Mouse (Mus musculus) lung, embryonic 16.5 days (tissue): Measurements from ENCODE around the gene Ctrl. TPM values are rescaled to one million over a fixed set of nuclear protein-coding genes. Genes with fewer than 3 reads are reported as not detected.

Source experiments
- ATAC-seq: fragments of 200-750 bp; cut with Nextera tagmentation; 2 replicates; pipeline ENCODE4 v1.8.0; 2017; ENCODE audit warnings: low read depth, mild to moderate bottlenecking, moderate library complexity
- H3K27ac ChIP-seq: fragments of 300-500 bp; sonication (generic); 2 replicates; pipeline ENCODE4 v1.5.1; 2014; ENCODE audit warnings: mild to moderate bottlenecking, control low read depth, low read length
- H3K27me3 ChIP-seq: fragments of 300-500 bp; sonication (generic); 2 replicates; pipeline ENCODE4 v1.6.1; 2014; ENCODE audit warnings: low read depth, low read length, mixed read lengths; ENCODE audit not compliant: control insufficient read depth, insufficient read depth
- H3K36me3 ChIP-seq: fragments of 300-500 bp; sonication (generic); 2 replicates; pipeline ENCODE4 v1.6.1; 2014; ENCODE audit warnings: low read length; ENCODE audit not compliant: control insufficient read depth, insufficient read depth
- H3K4me1 ChIP-seq: fragments of 300-500 bp; sonication (generic); replicated peaks from 2 replicates; pipeline ENCODE4 v1.6.1; 2014; ENCODE audit warnings: low read length, mixed read lengths; ENCODE audit not compliant: control insufficient read depth, insufficient read depth
- H3K4me2 ChIP-seq: fragments of 300-500 bp; sonication (generic); 2 replicates; pipeline ENCODE4 v1.6.1; 2014; ENCODE audit warnings: low read depth, low read length, control low read depth
- H3K4me3 ChIP-seq: fragments of 300-500 bp; sonication (generic); 2 replicates; pipeline ENCODE4 v1.5.1; 2014; ENCODE audit warnings: mild to moderate bottlenecking, low read length, control low read depth
- H3K9ac ChIP-seq: fragments of 300-500 bp; sonication (generic); 2 replicates; pipeline ENCODE4 v1.6.1; 2014; ENCODE audit warnings: low read length, control low read depth
- H3K9me3 ChIP-seq: fragments of 300-500 bp; sonication (generic); 2 replicates; pipeline ENCODE4 v1.6.1; 2016; ENCODE audit warnings: low read length; ENCODE audit not compliant: control insufficient read depth
- WGBS: fragments of 180-500 bp; shearing (Covaris S2); extraction: QIAGEN DNeasy Blood & Tissue Kit; methylation state at CpG from one replicate; pipeline ENCODE4 v1.1.7; 2014; 5-methylcytosine and 5-hydroxymethylcytosine counted together
- polyA plus RNA-seq: library from polyadenylated mRNA; unstranded; fragments of >200 nt; fragmentation: Nextera tagmentation; extraction: Ambion mirVana; gene quantifications from 2 replicates; pipeline ENCODE4 v1.2.1, GENCODE M21; 2015

The Ctrl gene
- polyA plus RNA-seq, 1 experiment from 2014 or later = 0.77 TPM

- WGBS = 88% methylated on average over 11 of the region's 11 CpGs
- H3K27me3 ChIP-seq = no peaks in the 10 kb centered on the region
These were observed 1.1 kb downstream of the Ctrl start for GRCm38 (mm10) chr8:105932525-105932924.

DNA sequence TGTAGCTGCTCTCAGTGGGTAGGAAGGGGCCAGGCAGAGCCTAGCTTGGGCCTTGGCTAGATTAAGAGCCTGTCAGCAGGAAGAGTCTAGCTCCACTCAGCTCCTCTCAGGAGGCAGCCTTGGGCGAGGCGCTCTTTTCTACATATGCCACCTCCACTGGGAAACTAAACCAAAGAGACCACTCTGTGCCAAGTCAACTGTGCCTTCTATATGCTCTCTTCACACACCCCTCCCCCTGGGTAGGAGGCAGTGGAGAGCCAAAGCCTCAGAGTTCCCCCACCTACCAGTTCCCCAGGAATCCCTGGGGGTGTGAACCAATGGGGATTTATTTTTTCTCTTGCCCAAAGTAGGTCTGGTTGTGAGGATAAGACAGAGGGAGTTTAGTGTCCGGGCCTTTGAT is 2.4 kb downstream of the Ctrl start:
- no peaks in the 10 kb centered on the region for H3K27me3 ChIP-seq
- no peaks in the 10 kb centered on the region for H3K9me3 ChIP-seq
- H3K9ac ChIP-seq = no peak overlapping the region
- WGBS = 85% methylated on average over 3 of the region's 3 CpGs
- H3K4me2 ChIP-seq = no peak overlapping the region
- peaks cover 2% of the 10 kb centered on the region for H3K4me1 ChIP-seq
- no peak overlapping the region for H3K4me3 ChIP-seq
- no peak overlapping the region for H3K27ac ChIP-seq
- ATAC-seq = no peak
- 0 out of 2 replicates have a peak, but pooled peaks cover 6% of the 10 kb centered on the region for H3K36me3 ChIP-seq

More at GRCm38 (mm10) chr8:105932525-105932924, 1.1 kb downstream of the Ctrl start:
- H3K27ac ChIP-seq = no peak overlapping the region
- no peak overlapping the region for H3K9ac ChIP-seq
- H3K4me1 ChIP-seq = peaks cover 7% of the 10 kb centered on the region
- no peak for ATAC-seq
- H3K9me3 ChIP-seq = no peaks in the 10 kb centered on the region
- H3K4me3 ChIP-seq = no peak overlapping the region
- H3K4me2 ChIP-seq = no peak overlapping the region
- 0 out of 2 replicates have a peak, but pooled peaks cover 6% of the 10 kb centered on the region for H3K36me3 ChIP-seq

DNA sequence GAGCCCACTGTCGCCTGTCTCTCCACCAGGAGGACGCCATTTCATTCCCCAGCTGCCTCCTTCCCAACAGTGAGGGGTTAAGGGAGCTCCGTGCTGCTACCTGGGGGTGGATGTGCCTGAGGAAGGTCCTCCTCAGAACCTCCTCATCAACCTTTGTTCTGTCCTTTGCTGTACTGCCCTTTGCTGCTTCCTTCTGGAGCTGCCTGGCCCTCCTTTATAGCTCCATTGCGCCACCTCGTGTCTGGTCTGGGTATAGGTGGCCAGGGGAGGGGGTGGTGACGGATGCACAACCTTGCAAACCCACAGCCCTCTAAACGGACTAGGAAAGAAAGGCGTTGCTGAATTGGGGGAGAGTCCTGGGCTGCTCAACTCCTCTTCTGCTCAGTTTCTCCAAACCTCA is 3.1 kb downstream of the Ctrl start:
- Histone ChIP-seq H3K36me3 (0 out of 2 replicates have a peak, but pooled peaks cover 6% of the 10 kb centered on the region), H3K4me3 (no peak overlapping the region), H3K4me1 (no peaks in the 10 kb centered on the region), H3K4me2 (no peak overlapping the region), H3K27ac (no peak overlapping the region), H3K9me3 (no peaks in the 10 kb centered on the region), H3K9ac (no peak overlapping the region), H3K27me3 (no peaks in the 10 kb centered on the region)
- peak; percentile 54 for ATAC-seq
- WGBS = 18% methylated on average over 8 of the region's 8 CpGs

DNA sequence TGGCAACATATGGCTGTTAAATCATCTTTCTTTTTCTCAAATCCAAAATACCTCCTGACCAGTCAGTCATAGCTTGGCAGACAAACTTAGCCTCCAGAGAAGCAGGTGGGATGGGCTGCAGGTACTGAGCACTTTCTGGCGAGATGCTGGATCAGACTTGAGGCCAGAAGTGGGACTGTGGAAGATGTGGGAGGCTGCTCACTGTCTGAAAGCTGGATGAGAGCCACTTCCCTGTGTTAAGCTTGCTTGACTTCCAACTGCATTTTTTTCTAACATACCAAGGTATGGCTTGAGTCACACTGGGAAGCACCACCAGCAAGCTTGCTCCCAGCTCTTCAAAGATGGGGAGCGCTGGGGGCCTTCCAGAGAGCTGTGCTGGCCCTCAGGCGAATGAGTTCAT is 8.5 kb downstream of the Ctrl start:
- no peak overlapping the region for H3K27ac ChIP-seq
- H3K4me2 ChIP-seq = no peak overlapping the region
- no peaks in the 10 kb centered on the region for H3K9me3 ChIP-seq
- no peak overlapping the region for H3K9ac ChIP-seq
- no peak for ATAC-seq
- H3K27me3 ChIP-seq = no peaks in the 10 kb centered on the region
- H3K36me3 ChIP-seq = 0 out of 2 replicates have a peak, but pooled peaks cover 4% of the 10 kb centered on the region
- H3K4me3 ChIP-seq = no peak overlapping the region
- no peaks in the 10 kb centered on the region for H3K4me1 ChIP-seq
- WGBS = 64% methylated on average over 3 of the region's 3 CpGs

GRCm38 (mm10) chr8:105919390-105919789 is 14.3 kb downstream of the Ctrl start:
- no peak overlapping the region for H3K4me3 ChIP-seq
- no peaks in the 10 kb centered on the region for H3K27me3 ChIP-seq
- H3K9ac ChIP-seq = no peak overlapping the region
- WGBS = 80% methylated on average over 3 of the region's 3 CpGs
- H3K9me3 ChIP-seq = no peaks in the 10 kb centered on the region
- no peak for ATAC-seq
- no peaks in the 10 kb centered on the region for H3K4me1 ChIP-seq
- no peak overlapping the region for H3K4me2 ChIP-seq
- peaks cover 9% of the 10 kb centered on the region; the same call in 1 of the 2 replicates for H3K36me3 ChIP-seq
- H3K27ac ChIP-seq = no peak overlapping the region

DNA sequence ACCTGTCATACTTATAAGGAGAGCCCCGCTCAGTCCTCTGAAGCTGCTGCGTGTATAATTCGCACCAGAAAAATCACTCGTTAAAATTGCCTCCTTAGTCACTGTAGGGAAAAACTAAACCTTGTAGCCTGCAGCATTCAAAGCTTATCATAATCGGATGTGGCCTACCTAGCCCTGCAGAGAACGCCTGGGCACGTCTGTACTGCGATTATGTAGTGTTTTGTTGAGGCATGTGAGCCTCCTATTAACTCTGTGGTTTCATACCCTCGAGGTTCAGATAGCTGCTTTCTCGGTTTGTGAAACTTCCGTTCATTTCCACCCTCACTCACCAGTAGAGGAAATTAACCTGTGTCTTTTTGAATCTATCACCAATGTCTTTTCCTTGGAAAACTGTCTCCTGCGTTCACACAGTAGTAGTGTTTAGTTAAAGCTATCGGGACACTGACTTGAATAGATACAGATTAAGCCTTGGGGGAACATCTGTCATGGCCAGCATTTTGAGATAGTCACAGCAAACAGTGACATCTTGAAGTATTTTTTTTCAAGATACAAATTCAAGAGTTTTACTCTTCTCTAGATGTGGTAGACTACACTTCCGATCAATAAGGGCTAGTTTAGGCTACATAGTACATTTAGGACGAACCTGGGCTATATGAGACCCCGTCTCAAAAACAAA is 32.6 kb downstream of the Ctrl start:
- Histone ChIP-seq H3K9me3 (no peaks in the 10 kb centered on the region), H3K9ac (peak overlapping the region; percentile 97), H3K4me3 (peak overlapping the region; percentile 85), H3K27me3 (no peaks in the 10 kb centered on the region), H3K27ac (peak overlapping the region; percentile 85), H3K4me1 (peaks cover 7% of the 10 kb centered on the region), H3K4me2 (peak overlapping the region; percentile 79), H3K36me3 (0 out of 2 replicates have a peak, but pooled peaks cover 2% of the 10 kb centered on the region)
- WGBS = 28% methylated on average over 16 of the region's 16 CpGs
- no peak for ATAC-seq

- H3K27ac ChIP-seq = peak within 1 kb of the TSS; percentile 85
- 0% methylated on average over 68 of the region's 68 CpGs for WGBS
- H3K27me3 ChIP-seq = no peaks in the 10 kb centered on the region
- no peaks in the 10 kb centered on the region for H3K9me3 ChIP-seq
- H3K36me3 ChIP-seq = 0 out of 2 replicates have a peak, but pooled peaks cover 2% of the 10 kb centered on the region
- H3K4me1 ChIP-seq = peaks cover 7% of the 10 kb centered on the region
- H3K4me3 ChIP-seq = peak within 1 kb of the TSS; percentile 85
- ATAC-seq = peak; percentile 98
- H3K9ac ChIP-seq = peak within 1 kb of the TSS; percentile 97
- peak within 1 kb of the TSS; percentile 79 for H3K4me2 ChIP-seq
These were observed 33.3 kb downstream of the Ctrl start, which contains the start of gene Pskh1 for GRCm38 (mm10) chr8:105900180-105900940. Gene Pskh1 (plus strand): TSS chr8:105900441.

DNA sequence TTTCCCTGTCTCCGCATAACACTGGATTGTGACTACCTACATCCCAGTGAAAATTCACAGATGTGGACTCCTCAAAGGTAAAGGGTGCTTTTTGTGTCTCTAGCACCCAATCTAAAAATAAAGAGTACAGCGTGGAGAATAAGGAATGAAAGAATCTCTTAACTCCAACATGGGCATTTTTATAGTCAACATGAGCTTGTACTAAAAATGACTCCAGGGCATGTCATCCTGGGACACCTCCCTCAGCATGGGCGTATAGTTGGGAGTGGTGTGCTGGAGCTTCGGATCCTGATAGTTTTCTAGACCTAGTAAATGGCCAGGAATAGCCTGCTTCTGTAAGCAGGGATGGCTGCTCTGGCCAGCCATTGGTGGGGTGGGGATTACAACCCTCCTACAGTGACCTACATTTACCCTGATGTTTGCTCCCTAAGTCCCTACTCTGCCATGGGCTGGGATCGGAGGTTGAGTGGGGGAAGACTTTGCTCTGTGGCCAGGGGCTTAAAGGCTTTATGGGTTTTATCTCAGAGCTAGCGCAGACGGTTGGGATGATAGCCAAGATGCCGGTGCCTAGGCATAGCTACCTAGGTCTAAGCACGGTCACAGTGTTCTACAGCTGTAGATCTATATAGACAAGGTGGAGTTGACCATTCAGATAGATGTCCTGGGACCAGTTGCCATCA is 35.7 kb downstream of the Ctrl start:
- 79% methylated on average over 9 of the region's 9 CpGs for WGBS
- no peaks in the 10 kb centered on the region for H3K9me3 ChIP-seq

GRCm38 (mm10) chr8:105893339-105893738 is 40.3 kb downstream of the Ctrl start, which contains the start of gene Nrn1l:
Gene Nrn1l (plus strand): TSS chr8:105893567.
- Histone ChIP-seq H3K27ac (peak within 1 kb of the TSS; percentile 38; the same call in 1 of the 2 replicates), H3K4me3 (no peak within 1 kb of the TSS), H3K9me3 (no peaks in the 10 kb centered on the region), H3K9ac (no peak within 1 kb of the TSS), H3K36me3 (peaks cover 36% of the 10 kb centered on the region), H3K4me1 (peaks cover 3% of the 10 kb centered on the region; the same call in 1 of the 2 replicates), H3K27me3 (no peaks in the 10 kb centered on the region), H3K4me2 (no peak within 1 kb of the TSS)
- 18% methylated on average over 11 of the region's 11 CpGs for WGBS
- ATAC-seq = peak; percentile 91

More for the DNA sequence above, 35.7 kb downstream of the Ctrl start:
- Histone ChIP-seq H3K27ac (no peak overlapping the region), H3K4me2 (no peak overlapping the region), H3K9ac (0 out of 2 replicates have a peak overlapping the region, but pooled peaks have one; percentile 4), H3K36me3 (no peaks in the 10 kb centered on the region; the same call in 1 of the 2 replicates), H3K27me3 (no peaks in the 10 kb centered on the region), H3K4me1 (peaks cover 9% of the 10 kb centered on the region), H3K4me3 (no peak overlapping the region)
- no peak for ATAC-seq
